Mouse (Mus musculus): ENCODE data around the gene Fgfr2.

GRCm38 (mm10) chr7:132801509-132801908, 321.6 kb downstream of the Fgfr2 start:
- TF ChIP-seq CTCF (IDR thresholded peaks at IDR 0.05; ENCODE audit: control insufficient read depth, insufficient read depth, insufficient replicate concordance, low read depth, low read length) = no peak
- no peak for TF ChIP-seq POLR2A (IDR thresholded peaks at IDR 0.05; ENCODE audit: control insufficient read depth, low read depth, low read length)
